Mouse (Mus musculus): ENCODE data around the gene Kalrn. TPM values are rescaled to one million over a fixed set of nuclear protein-coding genes. Genes with fewer than 3 reads are reported as not detected.

Kalrn gene
- polyA plus RNA-seq, 1 experiment from 2014 or later = 24.6 TPM

DNA sequence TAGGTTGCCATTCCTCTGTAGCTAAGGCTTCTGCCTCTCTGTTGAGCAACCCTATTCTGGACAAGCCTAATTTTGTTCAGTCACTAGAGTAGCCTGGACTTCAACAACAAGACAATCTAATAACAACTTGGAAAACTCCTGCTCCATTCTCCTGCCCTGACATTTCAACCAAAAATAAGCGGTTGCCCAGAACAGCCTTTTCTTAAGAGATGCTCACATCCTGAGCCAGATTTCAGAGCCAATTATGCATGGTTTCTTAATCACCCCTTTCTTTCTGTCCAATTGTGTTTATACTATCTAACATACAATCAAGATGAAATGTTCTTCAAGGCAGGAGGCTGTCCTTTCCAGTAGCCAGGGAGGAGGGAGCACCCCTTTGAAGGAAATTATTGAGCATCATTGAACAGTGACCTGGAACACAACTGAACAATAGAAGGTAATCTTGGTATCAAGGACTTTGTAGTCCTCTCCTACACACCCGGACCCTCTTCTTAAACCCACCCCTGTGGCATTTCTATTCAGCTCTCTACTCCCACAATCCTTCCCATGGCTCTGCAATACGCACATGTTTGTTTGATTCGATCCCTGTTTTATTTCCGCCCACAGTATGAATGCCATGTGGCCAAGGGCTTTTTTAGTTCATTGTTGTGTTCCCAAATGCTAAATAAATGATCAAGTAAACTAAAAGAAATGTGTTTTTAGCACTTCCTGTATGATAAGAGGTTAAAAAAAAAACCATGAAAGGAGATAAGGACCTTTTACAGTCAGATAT lies 275.2 kb downstream of the Kalrn start:
- Histone ChIP-seq H3K9me3 (no peaks in the 10 kb centered on the region), H3K27ac (replicated peaks) (no peak overlapping the region), H3K27me3 (no peaks in the 10 kb centered on the region), H3K4me2 (no peak overlapping the region), H3K36me3 (peaks cover 2% of the 10 kb centered on the region; the same call in 1 of the 2 replicates), H3K9ac (no peak overlapping the region), H3K4me3 (no peak overlapping the region), H3K4me1 (replicated peaks) (no peaks in the 10 kb centered on the region)
- WGBS = 77% methylated on average over 5 of the region's 5 CpGs
- ATAC-seq (ENCODE audit: low FRiP score, low read depth) = no peak

DNA sequence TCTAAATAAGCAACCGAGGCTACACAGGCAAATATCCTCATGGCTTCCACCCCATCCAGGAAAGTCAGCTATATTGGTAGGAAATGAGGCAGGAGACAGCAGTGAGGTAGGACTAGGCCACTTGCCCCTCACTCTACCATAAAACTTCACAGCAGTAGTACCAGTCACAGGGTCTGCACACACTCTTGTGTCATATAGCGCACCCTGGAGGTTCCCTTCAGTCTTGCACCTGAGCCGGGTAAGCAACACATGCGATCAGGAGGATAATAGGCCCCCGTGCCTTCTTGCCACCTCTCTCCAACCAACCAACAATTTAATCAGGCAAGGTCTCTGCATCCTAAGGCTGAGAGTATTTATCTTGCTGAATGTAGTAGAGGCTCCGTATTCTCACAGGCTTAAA lies 278.8 kb downstream of the Kalrn start:
- ATAC-seq (ENCODE audit: low FRiP score, low read depth) = no peak
- WGBS = 85% methylated on average over 6 of the region's 6 CpGs
- no peaks in the 10 kb centered on the region for H3K4me1 ChIP-seq (replicated peaks)
- no peak overlapping the region for H3K9ac ChIP-seq
- H3K36me3 ChIP-seq = peaks cover 10% of the 10 kb centered on the region; the same call in 1 of the 2 replicates
- no peak overlapping the region for H3K27ac ChIP-seq (replicated peaks)
- no peak overlapping the region for H3K4me2 ChIP-seq
- H3K4me3 ChIP-seq = no peak overlapping the region
- H3K9me3 ChIP-seq = no peaks in the 10 kb centered on the region
- no peaks in the 10 kb centered on the region for H3K27me3 ChIP-seq

DNA sequence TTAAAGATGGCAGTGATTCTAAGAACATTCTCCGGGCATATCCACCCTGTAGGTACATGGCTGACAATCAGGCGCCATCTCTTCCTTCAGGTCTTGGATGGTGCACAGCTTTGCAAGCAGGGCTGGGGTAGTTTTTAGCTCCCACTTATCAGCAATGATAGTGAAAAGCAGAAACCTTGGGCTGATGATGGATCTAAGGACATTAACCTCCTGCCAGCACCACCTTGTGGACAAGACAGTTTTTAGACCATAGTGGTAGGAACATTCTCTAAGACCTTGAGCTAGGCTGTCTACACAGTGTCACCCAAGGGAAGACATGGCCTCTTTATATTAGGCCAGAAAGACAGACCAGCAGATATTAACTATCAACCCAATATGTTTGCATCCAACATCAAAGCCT lies 279.7 kb downstream of the Kalrn start:
- H3K27ac ChIP-seq (replicated peaks) = no peak overlapping the region
- H3K27me3 ChIP-seq = no peaks in the 10 kb centered on the region
- no peak for ATAC-seq (ENCODE audit: low FRiP score, low read depth)
- no peaks in the 10 kb centered on the region for H3K4me1 ChIP-seq (replicated peaks)
- WGBS = 88% methylated on average over 2 of the region's 2 CpGs
- no peak overlapping the region for H3K4me2 ChIP-seq
- no peaks in the 10 kb centered on the region for H3K9me3 ChIP-seq
- no peak overlapping the region for H3K4me3 ChIP-seq
- H3K9ac ChIP-seq = no peak overlapping the region
- H3K36me3 ChIP-seq = peaks cover 10% of the 10 kb centered on the region; the same call in 1 of the 2 replicates

DNA sequence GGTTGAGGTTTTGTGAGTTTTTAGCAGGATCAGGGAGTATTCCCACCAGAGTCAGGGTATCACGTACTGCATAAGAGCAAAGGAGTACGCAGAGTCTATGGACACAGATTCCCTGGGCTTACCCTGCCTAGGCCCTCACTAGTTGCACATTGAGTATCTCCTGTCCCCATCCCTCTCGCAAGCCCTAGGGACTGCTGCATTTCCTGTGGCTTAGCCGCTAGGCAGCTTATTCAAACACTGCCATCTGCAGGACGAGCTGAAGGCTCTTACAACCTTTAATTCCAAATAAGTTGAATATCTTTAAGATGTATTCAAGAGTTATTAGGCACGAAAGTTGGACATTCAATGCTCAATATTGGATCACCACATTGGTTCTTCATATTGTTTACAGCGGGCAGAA lies 283.7 kb downstream of the Kalrn start:
- Histone ChIP-seq H3K4me3 (no peak overlapping the region), H3K9me3 (no peaks in the 10 kb centered on the region), H3K27ac (replicated peaks) (no peak overlapping the region), H3K4me2 (no peak overlapping the region), H3K9ac (no peak overlapping the region), H3K27me3 (no peaks in the 10 kb centered on the region), H3K4me1 (replicated peaks) (no peaks in the 10 kb centered on the region), H3K36me3 (peaks cover 10% of the 10 kb centered on the region; the same call in 1 of the 2 replicates)
- WGBS = 52% methylated on average over 7 of the region's 7 CpGs
- ATAC-seq (ENCODE audit: low FRiP score, low read depth) = no peak

DNA sequence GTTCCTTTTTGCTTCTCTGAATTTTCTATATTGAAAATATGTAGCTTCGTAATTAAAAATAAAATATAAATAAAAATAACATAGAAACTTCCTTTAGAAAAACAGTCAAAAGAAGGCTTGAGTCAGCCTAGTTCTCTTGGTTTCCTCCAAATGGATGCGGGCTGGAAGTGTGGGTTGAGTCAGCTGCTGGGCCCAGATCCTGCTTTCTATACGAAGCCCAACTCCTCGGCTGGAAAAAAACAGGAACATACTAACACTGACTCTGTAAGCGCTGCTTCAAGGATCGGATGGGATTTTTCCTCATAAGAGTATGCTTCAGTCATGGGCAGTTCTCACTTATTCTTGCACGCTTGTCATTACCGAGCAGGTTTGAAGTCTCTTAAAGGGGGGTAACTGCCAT lies 291.3 kb downstream of the Kalrn start:
- Histone ChIP-seq H3K9me3 (no peaks in the 10 kb centered on the region), H3K4me3 (no peak overlapping the region), H3K9ac (no peak overlapping the region), H3K4me2 (no peak overlapping the region), H3K36me3 (no peaks in the 10 kb centered on the region), H3K27me3 (no peaks in the 10 kb centered on the region), H3K27ac (replicated peaks) (no peak overlapping the region), H3K4me1 (replicated peaks) (no peaks in the 10 kb centered on the region)
- 94% methylated on average over 8 of the region's 8 CpGs for WGBS
- no peak for ATAC-seq (ENCODE audit: low FRiP score, low read depth)

DNA sequence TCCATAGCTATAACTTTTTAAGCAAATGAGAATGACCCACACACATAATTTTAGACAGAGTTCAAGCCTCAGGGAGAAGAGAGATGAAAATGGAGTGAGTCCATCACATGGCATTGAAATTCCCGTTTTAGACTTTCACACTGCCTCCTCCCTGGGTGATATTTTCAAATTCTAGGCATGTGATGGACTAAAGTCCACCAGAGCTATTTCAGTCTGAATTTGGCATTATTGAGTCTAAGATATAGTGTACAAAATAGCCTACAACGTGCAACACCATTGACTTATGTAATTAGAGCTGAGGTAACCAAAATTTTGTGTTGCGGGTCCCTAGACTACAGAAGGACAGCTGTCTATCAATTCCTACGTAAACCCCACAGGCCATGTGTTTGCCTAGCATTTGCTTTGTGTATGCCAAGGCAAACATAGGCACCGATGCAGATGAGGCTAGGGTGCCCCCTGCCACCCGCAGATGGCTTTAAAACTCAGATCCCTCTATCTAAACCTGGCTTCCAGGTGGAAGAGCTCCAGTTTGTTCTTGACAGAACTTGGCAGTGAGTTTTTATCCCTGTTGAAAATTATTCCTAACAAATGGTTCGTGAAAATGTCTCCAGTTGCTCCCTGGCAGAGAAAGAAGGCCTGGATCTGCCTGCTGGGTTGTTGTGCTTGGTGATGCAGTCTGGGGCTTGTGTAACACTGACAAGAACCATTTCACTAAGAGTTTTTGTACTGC lies 293.5 kb downstream of the Kalrn start:
- 82% methylated on average over 7 of the region's 7 CpGs for WGBS
- H3K27ac ChIP-seq (replicated peaks) = no peak overlapping the region
- no peaks in the 10 kb centered on the region for H3K4me1 ChIP-seq (replicated peaks)
- H3K4me2 ChIP-seq = no peak overlapping the region
- no peak for ATAC-seq (ENCODE audit: low FRiP score, low read depth)
- no peak overlapping the region for H3K9ac ChIP-seq
- no peaks in the 10 kb centered on the region for H3K27me3 ChIP-seq
- H3K36me3 ChIP-seq = no peaks in the 10 kb centered on the region
- no peak overlapping the region for H3K4me3 ChIP-seq
- no peaks in the 10 kb centered on the region for H3K9me3 ChIP-seq

DNA sequence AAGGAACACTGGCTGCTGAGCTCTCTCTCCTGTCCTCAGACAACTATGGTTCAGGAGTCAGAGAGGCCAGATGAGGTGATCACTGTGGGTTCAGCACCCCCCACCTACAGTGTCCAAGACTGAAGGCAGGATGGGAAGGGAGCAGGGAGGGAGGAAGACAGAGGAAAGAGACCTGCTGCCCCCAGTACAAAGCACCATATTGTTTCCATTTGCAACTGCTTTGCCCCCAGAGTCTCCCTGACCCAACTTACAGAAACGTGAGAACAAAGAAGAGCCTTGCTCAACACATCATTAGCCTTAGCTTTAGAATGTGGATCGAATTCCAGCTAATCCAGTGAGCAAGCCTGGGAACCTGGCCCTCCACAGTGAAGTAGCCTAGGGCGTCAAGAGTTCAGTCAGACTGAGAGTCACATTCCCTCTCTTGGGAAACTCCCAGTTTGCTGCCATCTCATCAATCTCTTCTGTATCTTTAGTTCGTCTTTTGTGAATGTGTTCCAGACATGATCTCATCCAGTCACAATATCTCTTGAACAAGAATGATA lies 295.0 kb downstream of the Kalrn start:
- no peaks in the 10 kb centered on the region for H3K36me3 ChIP-seq
- no peak overlapping the region for H3K4me3 ChIP-seq
- H3K9ac ChIP-seq = no peak overlapping the region
- H3K27ac ChIP-seq (replicated peaks) = no peak overlapping the region
- H3K4me2 ChIP-seq = no peak overlapping the region
- 55% methylated on average over 4 of the region's 4 CpGs for WGBS
- H3K9me3 ChIP-seq = no peaks in the 10 kb centered on the region
- no peak for ATAC-seq (ENCODE audit: low FRiP score, low read depth)
- H3K4me1 ChIP-seq (replicated peaks) = no peaks in the 10 kb centered on the region
- no peaks in the 10 kb centered on the region for H3K27me3 ChIP-seq

DNA sequence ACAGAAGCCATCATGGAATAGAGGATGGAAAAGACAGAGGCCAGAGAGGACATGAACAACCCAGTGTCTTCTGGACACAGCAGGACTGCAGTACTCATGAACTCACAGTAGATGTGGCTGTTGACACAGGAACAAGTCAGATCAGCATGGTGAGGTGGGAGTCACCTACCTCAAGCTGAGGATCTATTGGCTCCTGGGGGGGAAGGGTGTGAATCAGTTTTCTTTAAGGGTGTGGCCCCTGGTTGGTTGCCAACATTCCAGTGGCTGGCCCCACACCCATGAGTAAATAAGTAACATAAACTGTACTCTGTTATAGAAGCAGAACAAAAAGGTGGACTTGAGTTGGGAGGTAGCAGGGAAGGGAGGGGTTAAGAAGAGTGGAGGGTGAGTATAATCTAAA lies 298.7 kb downstream of the Kalrn start:
- no peaks in the 10 kb centered on the region for H3K27me3 ChIP-seq
- no peak overlapping the region for H3K9ac ChIP-seq
- no peak overlapping the region for H3K4me2 ChIP-seq
- no peak overlapping the region for H3K4me3 ChIP-seq
- no peaks in the 10 kb centered on the region for H3K36me3 ChIP-seq
- H3K9me3 ChIP-seq = no peaks in the 10 kb centered on the region
- no peaks in the 10 kb centered on the region for H3K4me1 ChIP-seq (replicated peaks)
- no peak for ATAC-seq (ENCODE audit: low FRiP score, low read depth)
- no peak overlapping the region for H3K27ac ChIP-seq (replicated peaks)

DNA sequence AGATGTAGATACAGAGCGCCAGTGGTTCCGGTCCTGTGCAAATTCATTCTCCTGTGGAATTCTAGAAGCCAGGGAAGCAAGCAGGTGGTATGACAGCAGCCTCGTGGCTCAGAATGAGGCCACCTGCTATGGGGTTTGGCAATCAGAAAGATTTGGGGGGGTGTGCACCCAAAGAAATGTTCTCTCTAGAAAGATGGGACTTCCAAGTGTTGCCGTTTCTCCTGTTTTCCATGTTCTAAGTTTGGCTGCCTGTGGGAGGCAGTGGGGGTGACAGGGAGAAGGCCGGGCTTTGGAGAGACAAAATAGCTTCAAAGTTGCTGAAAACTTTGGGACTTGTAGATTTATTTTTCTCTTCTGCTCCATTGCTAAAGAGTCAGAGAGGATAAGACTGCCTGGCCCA lies 301.9 kb downstream of the Kalrn start:
- H3K27ac ChIP-seq (replicated peaks) = no peak overlapping the region
- no peak overlapping the region for H3K9ac ChIP-seq
- H3K36me3 ChIP-seq = no peaks in the 10 kb centered on the region
- no peaks in the 10 kb centered on the region for H3K27me3 ChIP-seq
- no peak overlapping the region for H3K4me3 ChIP-seq
- no peaks in the 10 kb centered on the region for H3K9me3 ChIP-seq
- H3K4me2 ChIP-seq = no peak overlapping the region
- ATAC-seq (ENCODE audit: low FRiP score, low read depth) = no peak
- H3K4me1 ChIP-seq (replicated peaks) = no peaks in the 10 kb centered on the region
- WGBS = 88% methylated on average over 5 of the region's 5 CpGs

DNA sequence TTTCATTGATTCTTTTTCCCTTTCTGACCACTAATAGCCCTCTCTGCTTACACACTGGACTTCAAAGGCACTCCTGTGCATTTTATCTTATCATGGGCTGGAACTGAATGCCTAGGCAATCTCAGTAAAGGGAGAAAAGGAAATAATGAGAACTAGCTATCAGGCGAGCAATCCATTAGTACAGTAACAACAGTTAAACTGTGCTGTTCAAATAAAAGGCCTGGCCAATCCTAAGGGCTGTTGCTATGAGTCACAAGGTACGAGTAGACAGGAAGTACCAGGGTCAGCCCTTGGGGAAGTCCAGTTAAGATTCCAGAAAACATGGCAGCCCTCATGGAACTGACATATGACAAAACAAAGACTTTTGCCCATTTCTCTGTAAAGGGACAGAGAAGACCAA lies 302.7 kb downstream of the Kalrn start:
- WGBS = 91% methylated on average over 2 of the region's 2 CpGs
- Histone ChIP-seq H3K9me3 (no peaks in the 10 kb centered on the region), H3K27ac (replicated peaks) (no peak overlapping the region), H3K27me3 (no peaks in the 10 kb centered on the region), H3K36me3 (no peaks in the 10 kb centered on the region), H3K9ac (no peak overlapping the region), H3K4me1 (replicated peaks) (no peaks in the 10 kb centered on the region), H3K4me2 (no peak overlapping the region), H3K4me3 (no peak overlapping the region)
- no peak for ATAC-seq (ENCODE audit: low FRiP score, low read depth)

DNA sequence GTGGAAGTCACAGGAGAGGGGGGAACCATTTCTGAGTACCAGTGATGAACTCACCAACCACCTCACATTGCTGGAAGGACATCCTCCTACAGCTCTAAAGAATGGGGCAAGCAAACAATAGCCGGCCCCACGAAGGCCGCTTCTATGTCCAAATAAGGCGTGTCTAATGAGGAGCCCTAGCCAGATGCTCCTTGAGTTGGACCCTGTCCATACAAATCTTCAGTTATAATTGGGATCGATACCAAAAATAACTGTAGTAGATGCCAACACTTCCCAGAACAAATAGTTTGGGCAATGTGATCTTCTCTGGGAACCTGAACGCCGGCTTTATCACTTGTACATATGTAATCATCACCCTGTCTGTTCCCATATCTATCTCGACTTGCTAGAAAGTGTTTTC lies 303.7 kb downstream of the Kalrn start:
- no peak overlapping the region for H3K4me3 ChIP-seq
- no peaks in the 10 kb centered on the region for H3K4me1 ChIP-seq (replicated peaks)
- H3K36me3 ChIP-seq = no peaks in the 10 kb centered on the region
- H3K27ac ChIP-seq (replicated peaks) = no peak overlapping the region
- ATAC-seq (ENCODE audit: low FRiP score, low read depth) = no peak
- H3K9ac ChIP-seq = no peak overlapping the region
- H3K9me3 ChIP-seq = no peaks in the 10 kb centered on the region
- 63% methylated on average over 8 of the region's 8 CpGs for WGBS
- H3K4me2 ChIP-seq = no peak overlapping the region
- no peaks in the 10 kb centered on the region for H3K27me3 ChIP-seq

DNA sequence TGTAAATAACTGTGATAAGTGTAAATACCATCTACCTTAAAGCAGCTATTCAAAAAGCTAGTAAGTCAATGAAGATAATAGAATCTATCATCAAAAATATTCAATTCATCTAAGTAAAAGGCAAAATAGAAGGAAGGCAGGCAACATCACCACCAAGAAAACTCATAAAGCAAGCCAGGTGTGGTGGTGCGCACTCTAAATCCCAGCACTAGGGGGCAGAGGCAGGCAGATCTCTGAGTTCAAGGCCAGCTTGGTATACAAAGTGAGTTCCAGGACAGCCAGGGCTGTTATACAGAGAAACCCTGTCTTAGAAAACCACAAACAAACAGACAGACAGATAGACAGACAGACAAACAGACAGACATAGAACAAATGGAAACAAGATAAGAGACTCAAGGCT lies 305.6 kb downstream of the Kalrn start:
- no peaks in the 10 kb centered on the region for H3K36me3 ChIP-seq
- no peaks in the 10 kb centered on the region for H3K9me3 ChIP-seq
- 100% methylated on average over 1 of the region's 1 CpGs for WGBS
- no peak overlapping the region for H3K9ac ChIP-seq
- no peak overlapping the region for H3K4me3 ChIP-seq
- H3K27ac ChIP-seq (replicated peaks) = no peak overlapping the region
- peaks cover 7% of the 10 kb centered on the region for H3K4me1 ChIP-seq (replicated peaks)
- no peaks in the 10 kb centered on the region for H3K27me3 ChIP-seq
- ATAC-seq (ENCODE audit: low FRiP score, low read depth) = no peak
- H3K4me2 ChIP-seq = no peak overlapping the region

Data from hindbrain, embryonic 15.5 days (tissue).